In genomic region chr5:63969476-63970112, GRCm38 (mm10) we compare ENCODE assay signal across 8 mouse cellular contexts. TPM values are rescaled to one million over a fixed set of nuclear protein-coding genes. Genes with fewer than 3 reads are reported as not detected.
A peak's percentile ranks its signal among the peaks of the same experiment; 100 is the strongest.
DNase-seq lines count a peak whose midpoint lies in the region; ATAC-seq and TF ChIP-seq lines count a peak whose summit lies in the region.

No protein-coding gene starts in this region.

- H3K9me3 ChIP-seq in embryonic facial prominence, embryonic 14.5 days (ENCODE audit: control insufficient read depth, low read length): no peaks in the 10 kb centered on the region
- no peaks in the 10 kb centered on the region for H3K9me3 ChIP-seq in limb, embryonic 10.5 days (replicated peaks)
- H3K9me3 ChIP-seq in neural tube, embryonic 15.5 days (replicated peaks): no peaks in the 10 kb centered on the region

- H3K27me3 ChIP-seq in cerebellum, adult 2 months (ENCODE audit: control insufficient read depth, insufficient read depth, low read length): no peaks in the 10 kb centered on the region
- no peaks in the 10 kb centered on the region for H3K27me3 ChIP-seq in embryonic facial prominence, embryonic 14.5 days (replicated peaks; ENCODE audit: control insufficient read depth, insufficient read depth, low read length)
- no peaks in the 10 kb centered on the region for H3K27me3 ChIP-seq in limb, embryonic 10.5 days (ENCODE audit: low read depth, poor library complexity, severe bottlenecking)
- no peaks in the 10 kb centered on the region for H3K27me3 ChIP-seq in neural tube, embryonic 15.5 days (replicated peaks)

- peak overlapping the region; percentile 73 for H3K4me2 ChIP-seq in embryonic facial prominence, embryonic 14.5 days (ENCODE audit: low read depth, low read length)
- H3K4me2 ChIP-seq in neural tube, embryonic 15.5 days: peak overlapping the region; percentile 87

- no peak for TF ChIP-seq POLR2A in cerebellum, adult 2 months (IDR thresholded peaks at IDR 0.05; ENCODE audit: borderline replicate concordance, insufficient read depth, low read length)

- no peak for DNase-seq in cerebellum, adult 2 months
- no peak for DNase-seq in cerebellum, postnatal 36 days
- DNase-seq in CD4-positive helper T cell, adult 2 months (ENCODE audit: low read depth, low spot score): peak; percentile 30
- DNase-seq in embryonic facial prominence, embryonic 14.5 days (ENCODE audit: low spot score): no peak
- no peak for DNase-seq in limb, embryonic 10.5 days (ENCODE audit: low spot score)
- no peak for DNase-seq in frontal cortex, postnatal 25 days (ENCODE audit: low spot score in 2 of 2)
- no peak for DNase-seq in right cerebral cortex, postnatal 4 days

- H3K27ac ChIP-seq in cerebellum, adult 2 months (ENCODE audit: insufficient read depth, low read length): no peak overlapping the region
- H3K27ac ChIP-seq in embryonic facial prominence, embryonic 14.5 days (replicated peaks; ENCODE audit: low read depth, low read length): peak overlapping the region; percentile 57
- H3K27ac ChIP-seq in limb, embryonic 10.5 days: peak overlapping the region; percentile 93
- no peak overlapping the region for H3K27ac ChIP-seq in neural tube, embryonic 15.5 days (replicated peaks)

- TF ChIP-seq CTCF in cerebellum, adult 2 months (IDR thresholded peaks at IDR 0.05; ENCODE audit: borderline replicate concordance, insufficient read depth, low read depth, low read length): no peak

- peaks cover 3% of the 10 kb centered on the region; the same call in 1 of the 2 replicates for H3K4me1 ChIP-seq in cerebellum, adult 2 months (ENCODE audit: control insufficient read depth, insufficient read depth, low read length)
- peaks cover 20% of the 10 kb centered on the region for H3K4me1 ChIP-seq in embryonic facial prominence, embryonic 14.5 days (ENCODE audit: control insufficient read depth, insufficient read depth, low read length)
- H3K4me1 ChIP-seq in limb, embryonic 10.5 days: peaks cover 33% of the 10 kb centered on the region
- H3K4me1 ChIP-seq in neural tube, embryonic 15.5 days: peaks cover 17% of the 10 kb centered on the region

- H3K9ac ChIP-seq in embryonic facial prominence, embryonic 14.5 days (ENCODE audit: low read depth, low read length): no peak overlapping the region
- H3K9ac ChIP-seq in neural tube, embryonic 15.5 days (replicated peaks): no peak overlapping the region

- H3K4me3 ChIP-seq in cerebellum, adult 2 months (replicated peaks; ENCODE audit: insufficient read depth, low read depth, low read length): peak overlapping the region; percentile 71
- H3K4me3 ChIP-seq in embryonic facial prominence, embryonic 14.5 days (ENCODE audit: low read depth, low read length): peak overlapping the region; percentile 73
- peak overlapping the region; percentile 81 for H3K4me3 ChIP-seq in limb, embryonic 10.5 days
- peak overlapping the region; percentile 73; the same call in 1 of the 2 replicates for H3K4me3 ChIP-seq in neural tube, embryonic 15.5 days (replicated peaks)

- no peaks in the 10 kb centered on the region for H3K36me3 ChIP-seq in embryonic facial prominence, embryonic 14.5 days (ENCODE audit: control insufficient read depth, insufficient read depth, low read length)
- no peaks in the 10 kb centered on the region for H3K36me3 ChIP-seq in limb, embryonic 10.5 days
- H3K36me3 ChIP-seq in neural tube, embryonic 15.5 days: no peaks in the 10 kb centered on the region

- 47% methylated on average over 5 of the region's 5 CpGs for WGBS in cerebellum, adult 2 months
- 23% methylated on average over 5 of the region's 5 CpGs for WGBS in embryonic facial prominence, embryonic 14.5 days
- WGBS in limb, embryonic 10.5 days: 22% methylated on average over 5 of the region's 5 CpGs
- WGBS in neural tube, embryonic 15.5 days: 30% methylated on average over 5 of the region's 5 CpGs

- ATAC-seq in embryonic facial prominence, embryonic 14.5 days (ENCODE audit: low read depth): no peak
- no peak for ATAC-seq in neural tube, embryonic 15.5 days (ENCODE audit: low FRiP score)

RNA-seq across cellular contexts. Expression of gene Rell1, which starts 0.9 kb away (rescaled TPM):
- polyA plus RNA-seq in cerebellum, adult 2 months (2012; rRNA removed): 10.5 and 13.3 TPM in 2 replicates
- 14.1 and 15.5 TPM in 2 replicates for polyA plus RNA-seq in embryonic facial prominence, embryonic 14.5 days (2014; fragmentation: Nextera tagmentation; extraction: Ambion mirVana)
- 13.5 and 15.0 TPM in 2 replicates for polyA plus RNA-seq in limb, embryonic 10.5 days (2016; fragmentation: Nextera tagmentation; extraction: Ambion mirVana)
- 7.9 and 10.4 TPM in 2 replicates for polyA plus RNA-seq in neural tube, embryonic 15.5 days (2015; fragmentation: Nextera tagmentation; extraction: Ambion mirVana)

Comparison
In these comparisons a context has a peak if more than half of its experiments do, and no peak if none do; other contexts are left out.
1. H3K27ac ChIP-seq: peak in embryonic facial prominence, embryonic 14.5 days (single experiment) and limb, embryonic 10.5 days (single experiment); none in cerebellum, adult 2 months (single experiment) and neural tube, embryonic 15.5 days (single experiment).
2. Peak in every context shown above with its lines, with median percentiles within 50 percentile points of each other: H3K4me3 ChIP-seq.